Mouse (Mus musculus): ENCODE results near the gene Fam221b.

Fam221b gene

GRCm38 (mm10) chr4:43620146-43620778, 48.7 kb downstream of the Fam221b start:
- no peak for DNase-seq (ENCODE audit: extremely low spot score)

- no peak for DNase-seq (ENCODE audit: extremely low spot score)
Measured at GRCm38 (mm10) chr4:43613060-43613730, 55.8 kb downstream of the Fam221b start.

GRCm38 (mm10) chr4:43612534-43612933, 56.4 kb downstream of the Fam221b start:
- DNase-seq (ENCODE audit: extremely low spot score) = no peak

All from embryo, embryonic 9.5 days (tissue).